ENCODE assay signal across 7 mouse cellular contexts in genomic region chr8:77517301-77518200, GRCm38 (mm10). TPM values are rescaled to one million over a fixed set of nuclear protein-coding genes. Genes with fewer than 3 reads are reported as not detected.
A peak's percentile ranks its signal among the peaks of the same experiment; 100 is the strongest.
DNase-seq lines count a peak whose midpoint lies in the region; ATAC-seq lines count a peak whose summit lies in the region.

Gene Arhgap10, minus strand, starts transcription at chr8:77517953.

- H3K27me3 ChIP-seq in midbrain, embryonic 11.5 days (ENCODE audit: control insufficient read depth, insufficient read depth, low read length), result no peaks in the 10 kb centered on the region; the same call in 1 of the 2 replicates

- H3K27ac ChIP-seq in midbrain, embryonic 11.5 days (ENCODE audit: low read depth, low read length), result peak within 1 kb of the TSS; percentile 27; the same call in 1 of the 2 replicates

- under 1% methylated on average over 63 of the region's 95 CpGs for WGBS in midbrain, embryonic 11.5 days

- no peaks in the 10 kb centered on the region for H3K36me3 ChIP-seq in midbrain, embryonic 11.5 days (ENCODE audit: control insufficient read depth, insufficient read depth, low read length)

- H3K4me3 ChIP-seq in midbrain, embryonic 11.5 days (ENCODE audit: low read depth, low read length), result peak within 1 kb of the TSS; percentile 53

- intact Hi-C loops in left cerebral cortex, postnatal 4 days (cut with DNase I), result loop anchor here (5.0 kb wide), 1 partner anchor 95 kb away; no protein-coding TSS in a partner anchor

- ATAC-seq in activated CD4-positive, CD25-positive, alpha-beta regulatory T cell, adult 4 months, result peak; percentile 93
- peak; percentile 96 for ATAC-seq in midbrain, embryonic 11.5 days (ENCODE audit: low FRiP score)

- H3K9ac ChIP-seq in midbrain, embryonic 11.5 days (ENCODE audit: low read length), result peak within 1 kb of the TSS; percentile 75

- H3K4me2 ChIP-seq in midbrain, embryonic 11.5 days, result peak within 1 kb of the TSS; percentile 88

- H3K4me1 ChIP-seq in midbrain, embryonic 11.5 days (ENCODE audit: control insufficient read depth, insufficient read depth, low read length), result peaks cover 11% of the 10 kb centered on the region

- DNase-seq in cerebellum, postnatal 4 days (ENCODE audit: low spot score in 2 of 2), result peak; percentile 31 to 65
- DNase-seq in gastrocnemius, adult 8-10 months (ENCODE audit: low spot score in 2 of 2), result peak; percentile 74 to 84
- DNase-seq in induced T-regulatory cell, adult 2 months (ENCODE audit: low read depth), result peak; percentile 91
- DNase-seq in left cerebral cortex, postnatal 4 days, result peak; percentile 78
- DNase-seq in midbrain, embryonic 11.5 days (ENCODE audit: low spot score, missing footprints), result peak; percentile 98
- DNase-seq in right cerebral cortex, postnatal 4 days, result peak; percentile 63

- H3K9me3 ChIP-seq in midbrain, embryonic 11.5 days (ENCODE audit: control insufficient read depth, low read length), result no peaks in the 10 kb centered on the region

RNA-seq across cellular contexts. Expression of gene Arhgap10, which starts in this region (rescaled TPM):
- 1 to 10 TPM; 2.1 to 2.9 TPM for polyA plus RNA-seq in activated CD4-positive, CD25-positive, alpha-beta regulatory T cell, adult 4 months (2017; shearing (Covaris generic))
- 10 to 100 TPM; 38.4 to 43.4 (median 41.2) TPM for total RNA-seq in gastrocnemius, adult 8-10 months (2022)
- 1 to 10 TPM; 6.5 to 6.6 TPM for total RNA-seq in left cerebral cortex, postnatal 4 days (2021)
- 11.5 and 12.1 TPM in 2 replicates for polyA plus RNA-seq in midbrain, embryonic 11.5 days (2014; fragmentation: Nextera tagmentation; extraction: Ambion mirVana)

Comparison
In these comparisons a context has a peak if more than half of its experiments do, and no peak if none do; other contexts are left out.
1. Peak in every context shown above with its lines: DNase-seq, ATAC-seq, H3K4me3 ChIP-seq and H3K27ac ChIP-seq.
2. RNA of gene Arhgap10 (total RNA-seq): 38.4 to 43.4 TPM in gastrocnemius, adult 8-10 months; 6.5 to 6.6 TPM in left cerebral cortex, postnatal 4 days; every median in the first group is over 4 times any median in the second.
3. DNase-seq: peak in every context shown above with its lines; median percentile 98 in midbrain, embryonic 11.5 days; 91 in induced T-regulatory cell, adult 2 months; 79 in gastrocnemius, adult 8-10 months; 78 in left cerebral cortex, postnatal 4 days; 63 in right cerebral cortex, postnatal 4 days; 48 in cerebellum, postnatal 4 days.